Mouse (Mus musculus): ENCODE data around the gene Lrmda.

Lrmda gene

GRCm38 (mm10) chr14:21992321-21992885 is 27.1 kb upstream of the Lrmda start:
- DNase-seq (ENCODE audit: low spot score) = no peak

GRCm38 (mm10) chr14:21993251-21994060 is 26.1 kb upstream of the Lrmda start:
- DNase-seq (ENCODE audit: low spot score) = no peak

DNA sequence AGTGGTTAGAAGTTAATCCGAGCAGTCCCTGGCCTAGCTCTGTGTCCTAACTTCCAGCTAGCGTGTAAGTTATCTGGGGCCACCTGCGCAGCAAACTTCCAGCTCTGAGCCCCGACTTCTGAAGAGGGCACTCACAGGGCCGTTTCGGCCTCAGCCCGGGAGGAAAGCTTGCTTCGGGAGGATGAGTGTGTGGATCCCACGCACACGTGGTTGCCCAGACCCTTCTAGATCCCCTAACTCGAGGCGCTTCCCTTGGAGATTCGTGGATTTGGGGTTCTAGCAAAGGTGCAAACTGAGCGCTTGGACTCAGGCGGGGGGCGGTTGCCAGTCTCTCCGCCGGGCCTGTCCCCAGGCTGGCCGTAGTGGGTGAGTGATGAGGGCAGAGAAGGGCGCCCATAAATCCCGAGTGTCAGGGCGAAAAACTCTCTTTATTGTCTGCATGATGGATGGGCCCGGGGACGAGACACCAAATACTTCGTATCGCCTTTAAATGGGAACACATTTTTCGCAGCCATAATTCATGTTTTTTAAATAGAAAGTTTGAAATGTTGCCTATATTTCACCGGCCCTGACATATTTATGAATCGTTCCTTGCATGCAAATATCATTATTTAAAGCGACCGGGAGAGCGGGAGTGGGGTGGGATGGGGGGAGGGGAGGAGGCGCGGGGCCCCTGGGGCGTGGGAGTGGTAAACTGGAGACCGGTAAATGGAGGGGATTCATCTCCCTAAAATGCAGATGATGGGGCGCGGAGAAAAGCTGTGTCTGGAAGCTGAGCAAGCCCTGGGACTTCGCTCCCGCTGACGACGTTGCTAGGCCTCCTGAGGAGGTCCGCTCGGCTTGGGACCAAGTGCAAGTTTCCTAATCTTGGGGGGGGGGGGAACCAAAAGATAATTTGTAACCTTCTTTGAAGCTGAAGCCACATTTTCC is 25.2 kb upstream of the Lrmda start:
- no peak for DNase-seq (ENCODE audit: low spot score)

DNA sequence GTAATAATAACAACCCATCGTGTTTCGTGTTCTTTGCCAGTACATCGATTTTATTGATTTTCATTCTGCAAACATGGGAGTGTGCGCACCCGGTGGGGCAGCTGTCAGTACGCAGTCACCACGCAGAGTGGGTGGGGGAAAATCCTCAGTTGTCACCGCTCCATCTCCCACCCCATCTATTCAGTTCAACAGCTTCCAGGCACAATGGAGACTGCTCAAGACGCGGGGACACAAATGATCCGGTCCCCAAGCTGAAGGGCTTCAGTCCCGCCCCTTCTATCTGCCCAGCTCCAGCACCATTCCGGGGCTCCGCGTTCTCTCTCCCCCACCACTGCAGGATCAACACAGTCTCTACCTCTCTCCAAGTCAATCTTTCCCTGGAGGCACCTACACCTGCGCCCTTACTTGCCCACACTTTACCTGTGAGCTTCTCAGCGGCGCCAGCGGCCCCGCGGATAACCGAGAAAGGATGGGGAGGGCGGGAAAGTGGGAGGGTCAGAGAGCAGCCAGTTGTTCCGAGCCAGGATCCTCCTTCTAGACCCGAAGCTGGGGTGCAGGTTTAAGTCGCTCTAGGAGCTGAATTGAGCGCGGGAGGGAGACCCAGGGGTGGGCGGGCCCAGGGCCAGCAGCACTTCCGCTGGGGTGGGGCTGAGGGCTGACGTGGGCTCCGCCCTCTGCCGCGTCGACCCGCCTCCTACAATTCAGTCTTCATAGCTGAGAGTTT is 24.3 kb upstream of the Lrmda start:
- DNase-seq (ENCODE audit: low spot score) = no peak

- DNase-seq (ENCODE audit: low spot score) = no peak
These were observed 19.9 kb upstream of the Lrmda start for GRCm38 (mm10) chr14:21999588-21999987.

DNA sequence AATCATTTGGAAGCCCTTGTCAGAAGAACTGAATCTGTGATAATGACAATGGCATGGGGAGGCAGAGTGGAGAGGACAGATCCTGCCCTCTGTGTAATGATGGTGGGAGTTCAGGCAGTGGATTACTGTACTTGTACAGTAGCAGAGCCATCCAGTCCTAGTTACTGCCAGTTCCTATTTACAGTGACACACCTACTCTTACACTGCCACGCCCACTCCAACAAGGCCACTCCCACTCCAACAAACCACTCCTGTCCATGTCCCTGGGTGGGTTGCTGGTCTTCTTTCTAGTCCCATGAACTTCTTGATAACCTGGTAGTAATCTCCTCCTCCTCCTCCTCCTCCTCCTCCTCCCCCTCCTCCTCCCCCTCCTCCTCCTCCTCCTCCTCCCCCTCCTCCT is 16.3 kb upstream of the Lrmda start:
- no peak for DNase-seq (ENCODE audit: low spot score)

DNA sequence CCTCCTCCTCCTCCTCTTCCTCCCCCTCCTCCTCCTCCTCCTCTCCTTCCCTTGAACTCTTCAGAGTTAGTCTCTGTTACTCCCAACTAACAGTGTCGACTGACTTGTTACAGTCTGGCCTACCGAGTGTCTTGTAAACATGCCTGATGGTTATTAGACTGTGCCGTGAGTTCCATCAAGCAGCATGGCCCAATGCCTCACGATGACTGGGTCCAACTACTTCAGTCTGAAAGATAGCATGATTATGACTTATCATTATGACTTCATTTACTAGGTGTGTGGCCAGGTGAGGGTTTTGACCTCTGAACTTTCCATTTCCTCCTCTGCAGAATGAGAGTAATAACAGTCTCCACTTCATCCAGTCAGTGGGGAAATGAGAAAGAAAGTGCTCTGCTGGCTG is 15.9 kb upstream of the Lrmda start:
- DNase-seq (ENCODE audit: low spot score) = no peak

DNA sequence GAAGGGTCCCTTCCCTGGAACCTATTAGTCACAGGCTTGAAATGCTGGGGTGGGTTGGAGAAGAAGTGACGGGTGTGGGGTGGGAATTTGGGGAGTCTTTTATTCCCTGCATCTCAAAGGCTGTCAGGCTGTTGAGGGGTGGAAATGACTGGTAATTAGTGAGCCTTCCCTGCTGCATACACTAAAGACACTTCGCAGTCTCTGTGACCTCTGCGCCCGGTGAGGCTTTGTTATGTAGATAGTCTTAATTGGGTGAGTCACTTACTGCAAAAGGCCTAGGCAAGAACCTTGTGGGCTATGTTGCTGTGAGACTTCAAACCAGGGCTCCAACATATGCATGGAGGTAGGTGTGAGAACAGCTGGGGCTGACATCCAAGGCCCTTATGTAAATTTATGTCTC is 14.6 kb upstream of the Lrmda start:
- DNase-seq (ENCODE audit: low spot score) = no peak

- DNase-seq (ENCODE audit: low spot score) = no peak
These were observed 12.5 kb upstream of the Lrmda start for GRCm38 (mm10) chr14:22007006-22007405.

DNA sequence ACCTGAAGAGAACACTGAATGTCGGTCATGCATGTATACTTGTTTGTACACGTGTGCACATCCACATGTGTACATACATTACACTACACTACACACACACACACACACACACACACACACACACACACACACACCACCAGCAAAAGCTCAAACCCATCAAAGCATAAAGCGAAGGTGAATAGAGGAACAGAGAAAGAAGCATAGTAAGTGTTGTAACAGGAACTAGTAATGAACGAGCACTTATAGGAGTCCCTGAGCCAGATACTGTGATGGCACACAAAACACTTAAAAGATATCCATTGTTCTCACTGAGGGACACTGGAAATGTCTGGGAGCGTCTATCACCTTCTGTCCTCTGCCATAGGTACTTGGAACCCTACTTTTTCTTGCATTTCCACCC is 5.2 kb upstream of the Lrmda start:
- DNase-seq (ENCODE audit: low spot score) = no peak

GRCm38 (mm10) chr14:22014781-22015180 is 4.7 kb upstream of the Lrmda start:
- DNase-seq (ENCODE audit: low spot score) = no peak

DNA sequence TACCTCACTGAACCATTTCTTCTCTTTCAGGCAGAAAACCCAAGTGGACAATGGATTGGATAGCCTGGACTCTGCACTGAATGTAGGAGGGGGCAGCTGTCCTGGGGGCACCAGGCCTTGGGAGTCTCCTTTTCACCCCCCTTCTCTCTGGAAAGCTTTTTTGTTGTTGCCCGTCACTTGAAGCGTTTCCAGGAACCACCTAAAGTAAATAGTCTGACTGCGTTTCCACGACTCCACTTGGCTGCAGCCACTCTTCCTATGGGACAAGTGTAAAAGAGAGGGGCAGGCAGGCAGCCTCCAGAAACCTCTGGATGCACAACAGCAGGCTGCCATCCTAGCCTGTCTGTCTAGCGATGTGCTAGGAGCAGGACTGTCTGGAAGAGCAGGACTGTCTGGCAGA is 2.5 kb upstream of the Lrmda start:
- no peak for DNase-seq (ENCODE audit: low spot score)

DNA sequence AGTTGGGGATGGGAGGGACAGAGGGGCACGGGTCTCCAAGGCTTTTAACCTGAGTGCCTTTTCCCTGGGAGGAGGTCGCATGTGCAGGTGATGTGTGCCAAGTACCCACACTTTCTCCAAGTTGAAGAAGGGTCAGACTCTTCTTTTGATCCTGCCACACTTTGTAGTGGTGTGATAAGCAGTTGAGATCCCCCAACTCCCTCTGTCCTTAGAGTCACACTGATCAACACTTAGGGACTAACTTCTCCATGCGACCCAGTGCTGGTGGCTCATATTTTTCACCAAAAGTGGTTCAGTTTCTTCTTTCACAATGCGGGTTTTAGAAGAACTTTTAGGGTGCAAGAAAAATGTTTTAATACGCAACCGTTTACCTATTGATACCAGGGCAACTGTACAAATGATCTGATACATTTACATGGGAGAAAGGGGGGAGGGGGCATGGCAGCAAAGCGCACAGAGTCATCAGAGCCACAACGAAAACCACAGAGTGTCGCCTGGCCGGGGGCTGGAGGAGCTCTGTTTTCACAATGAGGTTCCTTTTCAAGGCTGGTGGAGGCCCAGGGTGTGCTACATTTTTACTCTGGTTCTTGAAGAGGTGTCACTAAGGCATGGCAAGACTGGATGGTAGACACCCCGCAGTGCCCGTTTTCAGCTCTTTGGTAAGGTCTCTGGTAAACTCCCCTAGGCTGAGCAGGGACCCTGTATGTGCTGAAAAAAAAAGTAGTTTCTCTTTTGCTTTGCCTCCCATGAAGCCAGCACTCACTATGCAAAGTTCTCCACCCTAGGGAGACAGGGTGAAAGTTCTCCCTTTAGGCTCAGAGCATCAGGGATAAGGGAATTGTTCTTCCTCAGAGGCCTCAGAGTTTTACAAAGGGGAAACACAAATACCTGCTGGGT is 685 bp downstream of the Lrmda start:
- no peak for DNase-seq (ENCODE audit: low spot score)

- no peak for DNase-seq (ENCODE audit: low spot score)
These were observed 1.4 kb downstream of the Lrmda start for GRCm38 (mm10) chr14:22020885-22021284.

DNA sequence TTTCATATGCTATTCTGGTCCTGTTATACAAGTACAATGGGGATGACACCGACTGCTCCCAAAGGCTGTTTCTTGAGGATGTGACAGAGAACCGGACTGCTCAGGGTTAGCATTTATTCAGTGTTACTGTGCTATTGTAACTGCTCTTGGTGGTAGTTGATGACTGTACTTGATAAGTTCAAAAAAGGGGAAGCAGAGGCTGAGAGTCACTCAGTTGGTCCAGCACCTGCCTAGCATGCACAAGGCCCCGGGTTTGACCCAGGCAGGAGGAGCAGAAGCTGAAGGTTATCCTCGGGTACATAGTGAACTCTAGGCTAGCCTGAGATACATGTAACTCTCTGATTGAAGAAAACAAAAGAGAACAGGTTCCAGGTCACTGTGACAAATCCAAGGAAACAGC is 4.0 kb downstream of the Lrmda start:
- no peak for DNase-seq (ENCODE audit: low spot score)

DNA sequence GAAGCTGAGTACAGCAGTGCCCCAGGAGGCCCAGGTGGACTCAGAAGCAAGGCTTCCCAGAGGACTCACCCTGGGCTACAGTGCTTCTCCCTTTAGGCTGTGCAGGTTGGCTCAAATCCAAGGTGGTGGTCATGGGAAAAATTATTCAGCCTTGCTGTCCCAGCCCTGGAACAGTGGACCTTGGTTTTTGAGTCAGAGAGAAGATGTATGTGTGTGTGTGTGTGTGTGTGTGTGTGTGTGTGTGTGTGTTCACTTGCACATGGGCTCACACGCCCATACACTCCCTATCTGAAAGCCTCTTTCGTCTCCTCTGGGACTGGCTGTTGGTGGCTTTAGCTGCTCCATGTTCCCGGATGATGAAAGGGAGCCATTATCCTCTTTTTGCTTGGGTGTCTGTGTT is 16.4 kb downstream of the Lrmda start:
- no peak for DNase-seq (ENCODE audit: low spot score)

- DNase-seq (ENCODE audit: low spot score) = no peak
These were observed 16.8 kb downstream of the Lrmda start for GRCm38 (mm10) chr14:22036338-22036737.

GRCm38 (mm10) chr14:22036802-22037497 is 17.4 kb downstream of the Lrmda start:
- DNase-seq (ENCODE audit: low spot score) = no peak

DNA sequence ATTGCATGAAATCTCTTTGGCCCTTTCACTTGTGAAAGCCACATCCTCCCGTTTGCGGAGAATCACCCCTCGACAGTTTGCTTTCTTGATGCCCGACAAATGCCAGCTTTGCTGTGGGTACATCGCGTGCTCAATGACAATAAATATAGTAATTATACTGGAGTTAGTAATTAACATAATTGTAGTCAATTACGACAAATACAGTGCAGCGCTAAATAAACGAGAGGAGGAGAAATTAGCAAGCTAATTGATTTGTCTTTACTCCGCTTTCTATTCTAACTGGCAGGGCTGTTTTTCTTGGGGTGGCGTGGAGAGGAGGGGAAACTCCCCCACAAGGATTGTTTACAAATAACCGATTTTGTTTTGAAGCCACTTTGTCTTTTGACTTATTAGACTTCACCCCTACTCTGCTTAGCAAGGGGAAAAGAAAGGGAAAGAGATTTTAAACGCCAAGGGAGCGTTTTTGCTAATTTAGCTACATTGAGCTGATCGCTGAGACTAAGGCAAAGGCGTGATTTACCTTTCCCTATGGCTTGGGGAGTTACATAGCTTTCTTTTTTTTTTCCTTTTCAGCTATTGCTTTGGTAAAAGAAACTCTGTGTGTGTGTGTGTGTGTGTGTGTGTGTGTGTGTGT is 18.1 kb downstream of the Lrmda start:
- no peak for DNase-seq (ENCODE audit: low spot score)

DNA sequence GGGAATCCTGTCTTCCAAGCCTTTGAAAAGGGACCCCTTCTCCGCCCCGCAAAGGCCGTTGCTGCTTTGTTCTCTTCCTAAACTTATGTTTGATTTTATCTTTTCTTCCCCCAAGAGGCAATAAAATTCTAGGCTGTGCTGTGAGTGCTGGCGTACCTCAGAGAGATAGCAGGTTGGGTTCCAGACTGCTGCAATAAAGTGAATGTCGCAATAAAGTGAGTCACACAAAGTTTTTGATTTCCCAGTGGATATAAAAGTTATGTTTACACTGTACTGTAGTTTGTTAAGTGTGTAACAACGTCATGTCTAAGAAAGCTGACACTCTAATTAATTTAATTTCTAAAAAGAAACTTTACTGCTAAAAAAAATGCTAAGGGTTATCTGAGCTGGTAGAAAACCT is 22.6 kb downstream of the Lrmda start:
- no peak for DNase-seq (ENCODE audit: low spot score)

Data from urinary bladder, postnatal 10 days (tissue).